Mouse (Mus musculus): Measurements from ENCODE around the gene Scnm1. TPM values are rescaled to one million over a fixed set of nuclear protein-coding genes. Genes with fewer than 3 reads are reported as not detected.

Gene Scnm1
- polyA plus RNA-seq, 1 experiment from 2014 or later = 73.0 TPM

DNA sequence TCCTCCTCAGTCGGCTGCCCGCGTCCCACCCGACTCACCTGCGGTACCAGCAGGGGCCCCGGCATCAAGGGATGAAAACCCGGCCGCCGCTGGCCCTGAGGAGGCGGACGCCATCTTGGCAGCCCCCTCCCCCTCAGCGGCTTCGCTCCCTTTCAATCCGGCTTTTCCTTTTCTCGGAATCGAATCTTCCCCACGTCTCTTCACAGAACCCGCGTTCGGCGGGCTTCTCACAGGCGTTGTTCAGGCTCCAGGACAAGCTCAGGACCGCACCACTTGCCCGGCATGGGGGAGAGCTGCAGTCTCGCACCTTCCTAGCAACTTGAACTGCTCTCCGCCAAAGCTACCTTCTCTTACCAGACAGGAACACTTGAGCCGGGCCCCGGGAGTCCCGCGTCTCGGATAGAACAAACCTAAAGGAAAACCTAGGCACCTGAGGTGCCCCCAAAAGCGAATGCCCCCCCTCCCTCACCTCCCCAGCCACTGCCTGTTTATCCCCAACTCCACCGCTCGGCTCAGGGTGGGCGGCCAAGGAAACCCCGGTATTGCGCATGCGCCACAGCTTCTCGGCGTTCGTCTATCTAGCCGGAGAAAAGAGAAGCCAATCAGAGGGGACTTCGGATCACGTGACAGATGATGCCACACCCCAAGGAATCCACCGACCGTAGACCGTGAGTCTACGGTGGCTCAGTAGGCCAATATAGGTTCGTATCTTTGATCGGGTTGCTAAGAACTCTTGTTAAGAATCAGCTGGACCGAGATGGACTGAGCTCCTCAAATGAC lies 27.3 kb downstream of the Scnm1 start, which contains the start of gene Pip5k1a:
TSS of gene Pip5k1a (minus strand) at position 593 of the 780 bp plus-strand sequence.
- whole genome bisulfite sequencing = under 1% methylated on average over 51 of the region's 51 CpGs
- ATAC-seq (ENCODE audit: insufficient number of reproducible peaks, low FRiP score, low TSS enrichment, low read depth) = peak; percentile 91
- peak within 1 kb of the TSS; percentile 72 for H3K4me2 ChIP-seq (replicated peaks)
- H3K36me3 ChIP-seq = no peaks in the 10 kb centered on the region
- H3K27ac ChIP-seq (replicated peaks) = peak within 1 kb of the TSS; percentile 88
- H3K9ac ChIP-seq = peak within 1 kb of the TSS; percentile 96
- H3K9me3 ChIP-seq (replicated peaks) = no peaks in the 10 kb centered on the region
- no peaks in the 10 kb centered on the region for H3K27me3 ChIP-seq
- peak within 1 kb of the TSS; percentile 96 for H3K4me3 ChIP-seq (replicated peaks)
- peaks cover 12% of the 10 kb centered on the region for H3K4me1 ChIP-seq

DNA sequence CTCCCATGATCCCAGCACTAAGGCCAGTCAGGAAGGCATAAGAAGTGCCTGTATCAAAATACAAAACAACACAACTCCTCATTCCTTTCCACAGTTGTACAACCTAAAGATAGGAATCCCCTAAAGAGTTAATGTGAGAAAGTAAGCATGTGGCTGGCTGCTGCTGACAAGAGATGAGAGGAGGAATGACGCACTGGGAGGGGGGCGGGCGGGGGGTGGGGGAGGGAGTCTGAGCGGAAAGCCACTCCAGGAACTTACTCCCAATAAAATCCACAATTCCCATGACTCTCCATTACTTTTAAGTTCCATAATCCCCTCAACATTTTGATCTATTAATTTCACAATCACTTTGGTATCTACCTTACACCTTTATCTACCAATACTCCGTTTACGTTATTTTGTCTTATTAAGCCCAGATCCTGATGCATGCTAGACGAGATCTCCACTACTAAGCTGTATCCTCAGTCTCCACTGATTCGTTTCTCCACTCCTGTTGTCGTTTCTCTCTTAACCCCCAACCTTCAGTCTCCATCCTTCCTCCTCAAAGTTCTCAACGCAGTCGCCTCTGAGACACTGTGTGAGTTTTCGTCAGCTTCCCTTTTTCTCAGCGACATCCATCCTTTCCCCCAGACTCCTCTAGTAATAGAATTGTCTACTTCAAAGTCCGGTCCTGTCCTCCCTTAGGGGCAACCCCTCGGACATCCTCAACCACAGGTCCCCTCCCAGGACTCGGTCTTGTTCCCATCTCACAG lies 28.0 kb downstream of the Scnm1 start:
- Histone ChIP-seq H3K9me3 (replicated peaks) (no peaks in the 10 kb centered on the region), H3K4me2 (replicated peaks) (peak overlapping the region; percentile 72), H3K4me3 (replicated peaks) (peak overlapping the region; percentile 96), H3K27me3 (no peaks in the 10 kb centered on the region), H3K27ac (replicated peaks) (peak overlapping the region; percentile 88), H3K9ac (peak overlapping the region; percentile 96), H3K4me1 (peaks cover 11% of the 10 kb centered on the region), H3K36me3 (no peaks in the 10 kb centered on the region)
- ATAC-seq (ENCODE audit: insufficient number of reproducible peaks, low FRiP score, low TSS enrichment, low read depth) = no peak; the same call in 1 of the 2 replicates
- 0% methylated on average over 16 of the region's 16 CpGs for WGBS

DNA sequence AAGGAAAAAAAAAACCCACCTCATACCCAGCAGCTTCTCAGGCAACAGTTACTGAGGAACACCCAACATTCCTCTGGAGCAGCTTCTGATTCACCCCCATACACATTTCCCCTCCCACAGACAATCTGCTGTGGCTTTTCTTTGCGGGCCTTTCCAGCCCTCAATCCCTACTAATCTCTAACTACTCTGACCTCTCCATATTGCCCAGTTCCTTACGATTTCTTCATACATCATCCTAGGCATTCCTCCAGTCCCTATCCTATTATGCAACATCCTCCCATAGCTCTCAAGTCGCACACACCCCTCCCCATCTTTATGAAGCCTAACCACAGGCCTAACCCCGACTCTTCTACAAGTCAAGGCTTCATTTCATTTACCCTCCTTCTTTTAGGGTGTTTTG lies 28.7 kb downstream of the Scnm1 start:
- Histone ChIP-seq H3K9me3 (replicated peaks) (no peaks in the 10 kb centered on the region), H3K27me3 (no peaks in the 10 kb centered on the region), H3K27ac (replicated peaks) (no peak overlapping the region), H3K9ac (peak overlapping the region; percentile 96; the same call in 1 of the 2 replicates), H3K36me3 (no peaks in the 10 kb centered on the region), H3K4me1 (peaks cover 9% of the 10 kb centered on the region), H3K4me2 (replicated peaks) (peak overlapping the region; percentile 72), H3K4me3 (replicated peaks) (peak overlapping the region; percentile 96)
- WGBS = 46% methylated on average over 4 of the region's 4 CpGs
- ATAC-seq (ENCODE audit: insufficient number of reproducible peaks, low FRiP score, low TSS enrichment, low read depth) = no peak

DNA sequence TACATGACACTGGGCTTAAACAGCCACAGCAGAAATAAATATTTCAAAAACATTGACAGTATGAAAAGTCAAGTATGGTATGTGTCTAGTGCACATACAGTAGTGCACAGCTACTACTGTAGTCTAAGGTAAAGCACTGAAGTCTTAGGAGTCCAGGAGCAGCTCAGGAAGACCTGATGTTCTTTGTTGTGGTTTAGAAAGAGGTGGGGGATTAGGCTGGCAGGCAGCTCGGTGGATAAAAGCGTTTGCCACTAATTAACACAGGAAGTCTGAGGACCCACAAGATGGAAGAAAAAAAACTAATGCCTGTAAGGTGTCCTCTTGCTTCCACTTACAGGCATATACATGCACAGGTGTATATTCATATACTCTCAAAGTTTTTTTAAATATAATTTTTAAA lies 33.0 kb downstream of the Scnm1 start:
- no peak overlapping the region for H3K9ac ChIP-seq
- ATAC-seq (ENCODE audit: insufficient number of reproducible peaks, low FRiP score, low TSS enrichment, low read depth) = no peak
- H3K4me2 ChIP-seq (replicated peaks) = no peak overlapping the region
- WGBS = 25% methylated on average over 2 of the region's 2 CpGs
- no peak overlapping the region for H3K4me3 ChIP-seq (replicated peaks)
- H3K9me3 ChIP-seq (replicated peaks) = no peaks in the 10 kb centered on the region
- H3K4me1 ChIP-seq = peaks cover 9% of the 10 kb centered on the region
- no peak overlapping the region for H3K27ac ChIP-seq (replicated peaks)
- peaks cover 9% of the 10 kb centered on the region for H3K36me3 ChIP-seq
- no peaks in the 10 kb centered on the region for H3K27me3 ChIP-seq

DNA sequence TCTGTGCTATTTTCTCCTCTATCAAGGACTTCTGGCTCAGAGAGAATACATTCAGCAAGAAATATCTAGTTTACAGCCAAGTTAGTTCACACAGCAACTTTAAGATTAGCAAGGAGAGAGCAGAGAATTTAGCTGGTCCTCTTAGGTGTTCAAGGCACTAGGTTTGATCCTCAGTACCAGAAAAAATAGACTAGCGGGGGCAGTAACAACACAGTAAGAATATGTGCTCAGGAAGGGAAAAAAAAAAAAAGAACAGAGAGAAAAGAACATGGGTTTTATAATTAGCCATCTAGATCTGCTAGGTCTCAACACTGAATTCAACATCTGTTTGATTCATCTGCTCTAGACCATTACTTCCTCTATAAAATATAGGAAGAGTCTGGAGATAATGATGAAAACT lies 45.7 kb downstream of the Scnm1 start:
- H3K9me3 ChIP-seq (replicated peaks) = no peaks in the 10 kb centered on the region
- H3K4me1 ChIP-seq = no peaks in the 10 kb centered on the region
- no peak for ATAC-seq (ENCODE audit: insufficient number of reproducible peaks, low FRiP score, low TSS enrichment, low read depth)
- 93% methylated on average over 1 of the region's 1 CpGs for WGBS
- no peak overlapping the region for H3K9ac ChIP-seq
- no peak overlapping the region for H3K27ac ChIP-seq (replicated peaks)
- H3K4me2 ChIP-seq (replicated peaks) = no peak overlapping the region
- H3K27me3 ChIP-seq = no peaks in the 10 kb centered on the region
- no peak overlapping the region for H3K4me3 ChIP-seq (replicated peaks)
- peaks cover 4% of the 10 kb centered on the region; the same call in 1 of the 2 replicates for H3K36me3 ChIP-seq

Small RNAs within 50 kb of the gene (microRNA-seq; reads per million reads assigned to microRNA genes)
- not detected for gene Mir8099-1 (ENCODE audit: borderline number of aligned reads)

Other genes starting within 250 kb of the Scnm1 start
- gene Psmb4, start 247.1 kb downstream of the Scnm1 start, polyA plus RNA-seq (2015; fragmentation: Nextera tagmentation; extraction: Ambion mirVana) = 328 and 351 TPM in 2 replicates
- 51.5 and 61.5 TPM in 2 replicates for gene Selenbp1, start 201.0 kb downstream of the Scnm1 start, polyA plus RNA-seq (2015; fragmentation: Nextera tagmentation; extraction: Ambion mirVana)
- gene Rfx5, start 179.9 kb downstream of the Scnm1 start, polyA plus RNA-seq (2015; fragmentation: Nextera tagmentation; extraction: Ambion mirVana) = 8.7 and 11.0 TPM in 2 replicates
- gene Pi4kb, start 159.3 kb downstream of the Scnm1 start, polyA plus RNA-seq (2015; fragmentation: Nextera tagmentation; extraction: Ambion mirVana) = 24.3 and 29.0 TPM in 2 replicates
- 21.4 and 25.2 TPM in 2 replicates for gene Zfp687, start 118.6 kb downstream of the Scnm1 start, polyA plus RNA-seq (2015; fragmentation: Nextera tagmentation; extraction: Ambion mirVana)
- gene Psmd4, start 91.4 kb downstream of the Scnm1 start, polyA plus RNA-seq (2015; fragmentation: Nextera tagmentation; extraction: Ambion mirVana) = 265 and 267 TPM in 2 replicates
- gene Pip5k1a, start 27.1 kb downstream of the Scnm1 start, polyA plus RNA-seq (2015; fragmentation: Nextera tagmentation; extraction: Ambion mirVana) = 22.3 and 23.0 TPM in 2 replicates
- 142 and 162 TPM in 2 replicates for gene Vps72, start 23.0 kb downstream of the Scnm1 start, polyA plus RNA-seq (2015; fragmentation: Nextera tagmentation; extraction: Ambion mirVana)
- 1.7 and 3.8 TPM in 2 replicates for gene Tmod4, start 9.5 kb downstream of the Scnm1 start, polyA plus RNA-seq (2015; fragmentation: Nextera tagmentation; extraction: Ambion mirVana)
- gene Lysmd1, start 77 bp upstream of the Scnm1 start, polyA plus RNA-seq (2015; fragmentation: Nextera tagmentation; extraction: Ambion mirVana) = 16.9 and 17.4 TPM in 2 replicates
- gene Tnfaip8l2, start 8.3 kb upstream of the Scnm1 start, polyA plus RNA-seq (2015; fragmentation: Nextera tagmentation; extraction: Ambion mirVana) = 6.6 and 7.6 TPM in 2 replicates
- gene Sema6c, start 26.4 kb upstream of the Scnm1 start, polyA plus RNA-seq (2015; fragmentation: Nextera tagmentation; extraction: Ambion mirVana) = 13.1 and 15.6 TPM in 2 replicates
- 8.9 and 9.8 TPM in 2 replicates for gene Gabpb2, start 83.9 kb upstream of the Scnm1 start, polyA plus RNA-seq (2015; fragmentation: Nextera tagmentation; extraction: Ambion mirVana)
- gene Cdc42se1, start 94.7 kb upstream of the Scnm1 start, polyA plus RNA-seq (2015; fragmentation: Nextera tagmentation; extraction: Ambion mirVana) = 121 and 123 TPM in 2 replicates
- 18.4 and 19.2 TPM in 2 replicates for gene Mllt11, start 98.2 kb upstream of the Scnm1 start, polyA plus RNA-seq (2015; fragmentation: Nextera tagmentation; extraction: Ambion mirVana)
- gene Gm128, start 107.6 kb upstream of the Scnm1 start, polyA plus RNA-seq (2015; fragmentation: Nextera tagmentation; extraction: Ambion mirVana) = 0.54 and 0.80 TPM in 2 replicates
- gene Bnipl, start 117.2 kb upstream of the Scnm1 start, polyA plus RNA-seq (2015; fragmentation: Nextera tagmentation; extraction: Ambion mirVana) = 10.3 and 10.7 TPM in 2 replicates
- gene Mindy1, start 147.3 kb upstream of the Scnm1 start, polyA plus RNA-seq (2015; fragmentation: Nextera tagmentation; extraction: Ambion mirVana) = 48.1 and 54.0 TPM in 2 replicates
- 26.0 and 26.5 TPM in 2 replicates for gene Prune1, start 148.1 kb upstream of the Scnm1 start, polyA plus RNA-seq (2015; fragmentation: Nextera tagmentation; extraction: Ambion mirVana)
- gene Anxa9, start 173.2 kb upstream of the Scnm1 start, polyA plus RNA-seq (2015; fragmentation: Nextera tagmentation; extraction: Ambion mirVana) = 8.8 and 11.6 TPM in 2 replicates
- 146 and 153 TPM in 2 replicates for gene Cers2, start 180.8 kb upstream of the Scnm1 start, polyA plus RNA-seq (2015; fragmentation: Nextera tagmentation; extraction: Ambion mirVana)
- 38.3 and 39.4 TPM in 2 replicates for gene Setdb1, start 223.2 kb upstream of the Scnm1 start, polyA plus RNA-seq (2015; fragmentation: Nextera tagmentation; extraction: Ambion mirVana)